Mouse (Mus musculus) left cerebral cortex, adult 18-20 months (tissue): Measurements from ENCODE around the gene Gtpbp4. TPM values are rescaled to one million over a fixed set of nuclear protein-coding genes. Genes with fewer than 3 reads are reported as not detected.
"Not testable (repeated sequence)": the region's sequence is repeated elsewhere in the genome, so short reads cannot be mapped to it uniquely, and the experiment has no call there.

Experiments used
- DNase-seq, 2 experiments: peaks; one replicate each; pipeline ENCODE4 v3.0.0; 2021 to 2022; ENCODE audit warnings: low spot score in 2 of 2, mixed read lengths in 1 of 2
- long read RNA-seq, 2 experiments: library from polyadenylated mRNA; stranded (forward); transcript quantifications; one replicate each; pipeline ENCODE4 v2.0.0; 2021
- total RNA-seq, 2 experiments: library from RNA; stranded (reverse); gene quantifications; 2 replicates each; pipeline ENCODE4 v1.2.3; 2021

Gtpbp4 gene
- 10 to 100 TPM; 39.5 to 46.7 TPM for total RNA-seq
- long read RNA-seq, experiment 1, full-length matches to known transcripts, result 42 of 62 reads
- long read RNA-seq, experiment 1, partial matches to known transcripts, result 9 of 62 reads
- long read RNA-seq, experiment 1, other reads (novel, unspliced or antisense), result 11 of 62 reads
- long read RNA-seq, experiment 2, full-length matches to known transcripts, result 37 of 47 reads
- long read RNA-seq, experiment 2, partial matches to known transcripts, result 2 of 47 reads
- long read RNA-seq, experiment 2, other reads (novel, unspliced or antisense), result 8 of 47 reads

DNA sequence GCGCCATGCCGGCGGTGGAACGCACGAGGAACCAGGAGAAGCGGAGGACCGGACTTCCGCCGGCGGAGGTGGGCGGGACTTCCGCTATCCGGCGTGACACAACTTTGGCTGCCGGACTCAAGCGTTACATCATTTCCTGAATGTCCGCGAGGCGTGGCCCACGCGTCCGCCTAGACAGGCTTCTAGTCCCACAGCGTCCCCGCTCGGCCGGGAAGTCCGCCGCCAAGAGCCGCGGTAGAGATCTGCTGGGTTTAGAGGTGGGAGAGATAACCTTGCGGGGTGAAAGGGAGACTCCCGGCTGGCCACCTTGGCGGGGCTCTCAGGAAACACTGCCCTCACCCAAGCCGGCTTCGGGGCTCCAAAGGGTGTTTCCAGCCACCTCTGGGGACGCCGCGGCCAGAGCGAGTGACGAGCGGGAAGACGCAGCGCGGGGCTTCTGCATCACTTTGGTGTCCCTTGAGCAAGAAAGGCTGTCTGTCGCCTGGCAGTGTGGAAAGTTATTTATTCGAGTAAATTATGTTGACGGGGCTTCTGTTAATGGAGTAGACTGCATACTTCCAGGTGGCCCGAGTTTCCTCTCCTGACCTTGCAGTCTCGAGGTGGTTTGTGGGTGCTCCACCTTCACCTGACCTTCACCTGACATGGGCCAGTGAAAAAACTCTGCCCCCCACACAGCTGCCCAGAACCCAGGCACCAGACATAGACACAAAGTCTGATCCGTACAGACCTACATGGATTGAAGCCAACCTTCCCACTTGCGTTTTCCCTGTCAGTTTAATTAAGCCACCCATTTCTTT, at the start of gene Gtpbp4:
Gene Gtpbp4, minus strand, starts transcription at position 94 of the 797 bp plus-strand sequence.
- peak; percentile 97 to 98 for DNase-seq

DNA sequence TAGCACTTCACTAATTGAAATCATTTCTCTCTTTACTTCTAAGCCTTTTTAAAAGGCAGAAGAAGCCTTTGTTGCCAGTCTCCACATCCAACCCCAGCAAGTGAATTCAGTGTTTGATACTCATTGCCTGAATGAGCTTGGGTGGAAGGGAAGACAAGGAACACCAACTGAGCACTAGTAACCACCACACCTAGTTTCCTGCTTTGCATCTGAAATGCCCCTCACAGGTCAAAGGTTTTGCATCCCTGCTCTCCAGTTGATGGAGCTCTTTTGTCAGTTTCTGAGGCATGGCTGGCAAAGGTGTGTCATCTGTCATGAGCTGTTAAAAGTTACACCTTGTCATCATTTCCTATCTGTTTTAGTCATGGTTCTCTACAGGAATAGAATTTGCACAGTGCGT, 48.8 kb upstream of the Gtpbp4 start:
- no peak for DNase-seq

DNA sequence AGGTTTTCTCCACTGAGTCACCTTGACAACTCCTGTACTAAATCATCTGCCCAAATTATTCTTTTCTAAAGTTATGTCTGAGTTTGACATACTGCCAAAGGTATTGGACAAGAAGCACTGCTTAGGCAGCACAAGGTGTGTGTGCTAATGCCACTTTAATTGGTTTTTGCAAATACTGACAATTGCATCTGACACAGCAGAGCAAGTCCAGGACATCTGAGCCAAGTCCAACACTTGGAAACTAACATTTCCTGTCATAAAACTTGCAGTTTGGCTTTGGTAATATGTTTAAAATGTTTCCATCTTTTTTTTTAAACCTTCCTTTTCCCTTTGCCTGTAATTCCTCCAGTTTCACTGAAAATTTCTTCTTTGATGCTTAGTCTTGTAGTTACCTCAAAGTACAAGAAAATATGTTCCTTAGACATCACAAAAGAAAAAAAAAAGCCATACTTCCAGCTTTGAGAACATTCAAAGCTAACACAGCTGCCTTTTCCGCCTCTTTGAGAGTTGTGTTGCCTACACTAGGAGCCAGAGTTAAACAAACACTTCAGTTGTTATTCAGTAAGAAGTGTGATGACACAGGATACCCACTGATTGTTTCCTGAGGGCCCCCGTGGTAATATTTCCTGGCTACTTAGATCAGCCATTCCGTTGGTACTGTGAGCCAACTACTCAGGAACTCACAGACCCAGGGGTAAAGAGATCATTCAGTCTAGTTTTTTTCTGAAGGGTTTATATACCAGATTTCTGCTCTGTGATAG, 47.6 kb upstream of the Gtpbp4 start:
- DNase-seq, result no peak

DNA sequence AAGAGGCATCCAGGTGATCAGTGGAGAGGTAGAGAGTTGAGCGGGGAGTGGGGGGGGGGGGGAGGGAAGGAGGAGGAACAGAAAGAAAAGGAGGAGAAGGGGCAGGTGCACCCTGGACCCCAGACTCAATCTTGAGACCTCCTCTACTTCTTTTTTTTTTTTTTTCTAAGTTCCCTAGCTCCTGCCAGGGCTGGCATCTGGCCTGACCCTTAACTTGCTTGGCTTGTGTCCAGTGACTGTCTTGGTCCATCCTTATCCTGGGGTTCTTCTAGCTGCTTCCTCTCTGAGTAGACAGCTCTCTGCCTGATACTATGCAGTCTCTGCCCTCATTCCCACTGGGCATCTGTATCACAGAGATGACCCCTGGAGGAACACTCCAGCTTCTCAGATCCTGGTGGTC, 44.7 kb upstream of the Gtpbp4 start:
- no peak for DNase-seq

DNA sequence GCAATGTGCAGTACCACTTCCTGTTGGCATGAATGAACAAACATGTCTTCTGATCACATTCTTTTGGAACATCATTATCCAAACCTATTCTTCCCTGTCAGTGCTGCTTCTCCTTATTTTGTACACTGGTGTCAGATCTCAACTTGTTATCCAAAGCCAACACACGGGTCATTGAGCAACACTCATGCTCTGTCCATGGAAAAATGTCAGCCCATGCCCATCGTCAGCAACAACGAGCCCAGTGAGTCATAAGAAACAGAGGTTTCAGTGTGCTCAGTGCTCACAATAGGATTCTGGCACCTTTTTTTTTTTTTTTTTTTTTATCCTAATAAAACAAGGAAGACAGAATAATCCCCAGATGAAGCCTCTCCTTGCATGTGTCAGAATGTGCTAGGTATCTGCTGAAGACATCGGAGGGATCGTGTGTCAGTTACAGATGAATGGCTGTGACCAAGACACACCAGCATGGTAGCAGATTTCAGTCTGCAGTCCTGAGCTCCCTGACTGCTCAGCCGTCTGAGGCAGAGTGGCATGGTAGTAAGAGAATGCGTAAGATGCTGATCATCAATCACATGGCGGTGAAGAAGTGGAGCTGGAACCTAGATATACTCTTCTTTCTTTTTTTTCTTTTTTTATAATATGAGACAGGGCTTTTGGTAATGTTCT, 36.2 kb upstream of the Gtpbp4 start:
- no peak for DNase-seq

DNA sequence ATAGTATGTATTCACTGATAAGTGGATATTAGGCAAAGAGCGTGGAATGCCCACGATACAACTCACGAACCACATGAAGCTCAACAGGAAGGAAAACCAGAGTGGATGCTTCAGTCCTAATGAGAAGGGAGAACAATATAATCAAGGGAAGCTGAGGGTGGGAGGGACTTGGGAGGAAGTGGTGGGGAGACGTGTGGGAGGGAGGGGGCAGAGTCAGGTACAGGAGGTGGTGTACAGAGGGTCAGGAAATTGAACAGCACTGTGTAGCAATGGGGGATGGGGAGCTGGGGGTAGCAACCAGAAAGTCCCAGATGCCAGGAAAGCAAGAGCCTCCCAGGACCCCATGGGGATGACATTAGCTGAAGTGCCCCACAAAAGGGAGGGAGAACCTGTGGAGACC, 34.5 kb upstream of the Gtpbp4 start:
- no peak for DNase-seq

DNA sequence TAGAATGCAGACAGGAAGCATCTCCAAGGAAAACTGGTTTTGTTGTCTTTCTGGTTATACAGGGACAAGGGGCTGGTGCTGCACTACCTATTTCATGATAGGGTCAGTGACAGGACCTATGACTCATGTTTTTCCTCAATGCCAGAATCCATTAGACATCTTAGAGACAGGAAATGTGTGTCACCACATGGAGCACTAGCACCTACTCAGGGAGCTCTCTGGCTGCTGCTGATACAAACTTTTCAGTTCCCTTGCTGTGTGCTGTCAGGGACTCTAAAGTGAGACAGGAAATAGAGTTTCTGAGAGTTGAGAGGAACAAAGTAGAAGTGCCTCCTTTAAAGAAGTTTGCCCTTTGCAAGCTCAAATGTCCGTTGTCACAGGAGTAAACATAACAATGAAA, 31.4 kb upstream of the Gtpbp4 start:
- DNase-seq, result no peak

DNA sequence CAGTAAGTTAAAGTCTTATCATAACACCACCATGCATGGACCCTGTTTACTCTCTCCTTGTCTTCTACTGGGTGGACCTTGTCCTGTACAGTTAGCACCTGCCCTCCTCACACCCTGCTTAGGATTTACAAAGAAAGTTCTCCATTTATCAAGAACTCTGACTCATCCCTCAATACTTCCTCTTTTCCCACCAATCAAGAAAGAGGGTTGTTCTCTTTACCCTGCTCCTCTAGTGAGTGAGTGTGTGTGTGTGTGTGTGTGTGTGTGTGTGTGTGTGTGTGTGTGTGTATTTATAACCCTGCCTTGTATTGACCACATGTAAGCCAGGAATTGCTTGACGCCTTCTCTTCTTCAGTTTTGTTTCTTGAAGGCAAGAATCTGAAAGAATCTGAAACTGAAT, 26.7 kb upstream of the Gtpbp4 start:
- no peak for DNase-seq

DNA sequence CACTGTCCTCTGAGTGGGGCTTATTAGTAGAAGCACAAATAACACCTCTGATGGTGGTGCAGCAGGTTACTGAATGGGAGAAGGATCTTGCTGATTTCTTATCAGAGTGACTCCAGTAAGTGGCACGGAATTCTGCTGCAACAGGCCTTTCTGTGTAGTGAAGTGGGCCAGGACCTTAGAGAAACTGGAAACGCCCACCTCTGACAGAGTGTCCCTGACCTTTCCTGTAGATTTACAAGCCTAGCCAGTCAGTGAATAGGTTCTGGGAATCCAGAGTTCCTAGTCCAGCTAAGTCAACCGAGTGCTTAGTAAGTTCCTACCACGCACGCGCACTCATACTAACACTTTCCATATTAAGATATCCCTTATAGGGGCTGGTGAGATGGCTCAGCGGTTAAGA, 25.7 kb upstream of the Gtpbp4 start:
- no peak for DNase-seq

DNA sequence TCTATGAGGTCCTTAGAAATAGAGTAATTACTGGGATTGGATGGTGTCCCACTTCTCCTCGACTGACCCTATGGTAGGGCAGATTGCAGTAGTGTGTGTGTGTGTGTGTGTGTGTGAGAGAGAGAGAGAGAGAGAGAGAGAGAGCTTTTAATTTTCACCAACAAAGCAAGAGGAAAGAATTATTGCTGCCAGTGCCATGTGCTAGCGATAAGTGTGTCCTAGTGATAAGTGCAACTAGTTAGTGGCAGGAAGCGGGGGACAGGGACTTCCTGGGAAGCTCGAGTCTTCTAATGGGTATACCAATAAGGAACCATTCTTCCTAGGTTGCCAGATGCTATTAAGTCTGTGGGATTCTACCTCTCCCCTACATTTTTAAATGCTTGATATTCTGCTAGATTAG, 23.8 kb upstream of the Gtpbp4 start:
- DNase-seq, result no peak

DNA sequence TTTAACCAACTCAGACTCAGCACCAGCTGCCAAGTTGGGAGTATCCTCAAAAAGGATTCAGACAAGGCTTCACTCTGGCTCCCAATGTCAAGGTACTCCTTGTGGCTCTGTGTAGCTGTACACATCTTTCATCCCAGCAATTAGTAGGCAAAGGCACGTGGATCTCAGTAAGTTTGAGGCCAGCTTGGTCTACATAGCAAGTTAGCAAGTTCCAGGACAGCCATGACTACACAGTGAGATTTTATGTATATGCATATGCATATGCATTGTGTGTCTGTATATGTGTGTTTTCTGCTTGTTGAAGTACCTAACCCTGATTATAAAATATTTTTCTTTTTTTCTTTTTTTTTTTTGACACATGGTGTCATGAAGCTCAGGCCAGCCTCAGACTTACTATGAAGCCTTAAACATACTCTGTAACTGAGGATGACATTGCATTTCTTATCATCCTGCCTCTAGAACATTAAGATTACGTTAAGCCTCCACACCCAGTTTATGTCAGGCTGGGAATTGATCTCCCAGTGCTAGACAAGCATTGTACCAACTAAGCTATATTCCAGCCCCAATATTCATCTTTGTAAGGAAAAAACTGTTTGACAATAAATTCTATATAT, 23.2 kb upstream of the Gtpbp4 start:
- DNase-seq, result no peak

DNA sequence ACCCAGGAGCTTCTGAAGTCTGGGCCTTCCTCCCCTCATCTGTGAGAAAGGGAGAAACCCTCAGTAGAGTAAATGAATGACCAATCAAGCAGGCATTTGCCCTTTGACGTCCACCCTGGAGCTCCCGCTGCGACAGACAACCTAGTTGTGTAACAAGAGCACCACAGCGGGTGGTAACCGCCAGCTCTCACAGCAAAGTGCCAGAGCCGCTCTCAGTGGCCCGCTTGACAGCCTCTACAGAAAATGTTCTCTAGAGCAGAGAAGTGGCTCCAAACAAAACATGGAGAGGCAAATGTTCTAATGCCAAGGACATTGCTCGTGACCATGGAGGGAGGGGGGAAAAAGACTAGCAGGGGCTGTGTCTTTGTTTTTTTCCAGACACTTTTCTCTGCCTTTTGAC, 21.3 kb upstream of the Gtpbp4 start:
- no peak for DNase-seq

DNA sequence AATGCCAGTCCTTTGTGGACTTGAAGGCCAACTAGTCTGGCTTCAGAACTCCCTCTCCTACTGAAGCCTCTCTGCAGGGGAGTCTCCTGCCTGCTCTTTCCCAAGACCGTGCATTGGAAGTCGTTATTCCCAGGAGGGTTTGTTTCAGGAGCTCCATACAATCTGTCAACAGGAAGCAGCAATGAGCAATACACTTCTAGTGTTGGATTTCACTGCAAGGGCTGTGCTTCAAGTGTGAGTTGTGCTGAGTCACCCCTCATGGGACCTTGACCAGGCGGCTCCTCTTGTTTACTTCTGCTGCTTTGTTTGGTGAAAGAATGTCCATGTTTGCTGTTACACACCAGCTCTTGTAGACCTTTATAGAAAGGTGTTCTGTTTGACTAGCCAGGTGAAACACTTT, 18.5 kb upstream of the Gtpbp4 start:
- DNase-seq, result no peak

DNA sequence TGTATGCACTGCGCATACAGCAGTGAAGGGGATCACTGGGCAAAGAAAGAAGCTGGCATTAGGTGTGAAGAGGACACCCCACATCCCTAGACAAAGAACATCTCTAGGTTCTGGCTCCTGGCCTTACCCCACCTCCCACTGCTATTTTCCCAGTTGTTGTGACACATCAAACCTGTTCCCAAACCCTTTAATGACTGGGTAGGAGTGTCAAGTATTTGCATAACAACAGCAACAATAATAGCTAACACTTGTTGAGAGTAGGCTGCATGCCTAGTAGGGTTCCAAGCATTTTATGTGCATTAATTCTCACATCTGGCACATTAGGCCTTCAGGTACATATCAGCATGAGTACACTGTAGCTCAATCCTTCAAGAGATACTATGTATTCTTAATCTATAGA, 17.6 kb upstream of the Gtpbp4 start:
- DNase-seq, result no peak

DNA sequence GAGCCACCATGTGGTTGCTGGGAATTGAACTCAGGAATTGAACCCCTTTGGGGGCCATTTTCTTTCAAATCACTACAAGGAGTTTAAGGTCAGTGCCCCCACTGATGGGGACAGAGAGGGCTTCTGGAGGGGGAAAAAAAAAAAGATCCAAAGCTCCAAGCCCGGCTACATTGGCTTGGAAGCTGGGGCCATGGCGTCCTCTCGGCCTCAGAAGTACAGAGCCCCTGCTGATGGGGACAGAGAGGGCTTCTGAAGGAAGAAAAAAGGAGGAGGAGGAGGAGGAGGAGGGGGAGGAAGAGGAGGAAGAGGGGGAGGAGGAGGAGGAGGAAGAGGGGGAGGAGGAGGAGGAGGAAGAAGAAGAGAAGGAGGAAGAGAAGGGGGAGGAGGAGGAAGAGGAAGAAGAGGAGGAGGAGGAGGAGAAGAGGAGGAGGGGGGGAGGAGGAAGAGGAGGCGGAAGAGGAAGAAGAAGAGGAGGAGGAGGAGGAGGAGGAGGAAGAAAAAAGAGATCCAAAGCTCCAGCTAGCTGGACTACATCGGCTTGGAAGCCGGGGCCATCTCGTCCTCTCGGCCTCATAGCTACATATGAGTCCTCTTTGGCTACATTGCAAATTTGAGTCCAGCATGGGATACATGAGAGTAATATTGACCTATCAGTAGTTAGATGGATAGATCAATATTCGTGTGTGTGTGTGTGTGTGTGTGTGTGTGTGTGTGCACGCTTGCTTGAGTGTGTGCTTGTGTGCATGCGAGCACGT, 15.9 kb upstream of the Gtpbp4 start:
- peak; percentile 66 to 82 for DNase-seq

DNA sequence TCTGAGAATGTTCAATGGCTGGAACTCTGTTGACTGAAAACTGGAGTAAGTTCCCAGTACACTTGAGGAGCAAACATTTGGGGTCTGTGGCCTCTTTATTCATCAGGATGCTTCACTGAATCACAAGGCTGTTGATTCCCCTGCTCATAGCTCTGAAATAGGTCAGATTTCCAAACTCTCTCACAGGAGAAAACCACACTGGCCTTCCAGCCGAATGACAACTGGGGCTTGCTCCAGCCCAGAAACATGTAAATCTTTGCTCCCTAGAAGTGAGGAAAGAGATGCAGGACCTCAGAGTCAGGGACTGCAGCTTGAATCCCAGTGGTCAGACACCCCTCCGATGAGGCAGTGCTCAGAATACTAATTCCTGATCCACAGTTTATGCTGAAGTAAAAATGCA, 7.4 kb upstream of the Gtpbp4 start:
- no peak for DNase-seq

DNA sequence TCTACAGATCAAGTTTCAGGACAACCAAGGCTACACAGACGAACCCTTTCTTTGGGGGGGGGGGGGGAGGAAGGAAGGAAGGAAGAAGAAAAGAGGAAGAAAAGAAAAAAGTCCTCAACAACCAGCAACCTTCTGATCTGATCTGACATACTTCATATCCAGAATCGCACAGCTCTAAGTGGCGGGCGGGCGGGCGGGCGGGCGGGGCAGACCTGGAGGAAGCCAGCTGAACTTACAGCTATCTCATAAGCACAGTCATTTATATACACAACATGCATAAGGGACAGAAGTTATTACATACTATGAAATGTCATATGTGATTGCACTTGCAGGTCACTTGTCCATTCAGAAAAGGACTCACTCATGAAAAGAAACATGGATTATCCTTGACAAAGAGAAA, 3.6 kb upstream of the Gtpbp4 start:
- no peak for DNase-seq

DNA sequence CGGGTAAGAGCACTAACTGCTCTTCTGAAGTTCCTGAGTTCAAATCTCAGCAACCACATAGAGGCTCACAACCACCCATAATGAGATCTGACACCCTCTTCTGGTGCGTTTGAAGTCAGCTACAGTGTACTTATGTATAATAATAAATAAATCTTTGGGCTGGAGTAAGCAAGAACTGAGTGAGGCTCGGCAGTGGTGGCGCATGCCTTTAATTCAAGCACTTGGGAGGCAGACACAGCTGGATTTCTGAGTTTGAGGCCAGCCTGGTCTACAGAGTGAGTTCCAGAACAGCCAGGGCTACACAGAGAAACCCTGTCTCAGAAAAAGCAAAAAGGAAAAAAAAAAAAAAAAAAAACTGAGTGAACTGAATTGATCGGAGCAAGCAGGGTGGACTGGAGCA, 1.3 kb upstream of the Gtpbp4 start:
- not testable (repeated sequence) for DNase-seq

DNA sequence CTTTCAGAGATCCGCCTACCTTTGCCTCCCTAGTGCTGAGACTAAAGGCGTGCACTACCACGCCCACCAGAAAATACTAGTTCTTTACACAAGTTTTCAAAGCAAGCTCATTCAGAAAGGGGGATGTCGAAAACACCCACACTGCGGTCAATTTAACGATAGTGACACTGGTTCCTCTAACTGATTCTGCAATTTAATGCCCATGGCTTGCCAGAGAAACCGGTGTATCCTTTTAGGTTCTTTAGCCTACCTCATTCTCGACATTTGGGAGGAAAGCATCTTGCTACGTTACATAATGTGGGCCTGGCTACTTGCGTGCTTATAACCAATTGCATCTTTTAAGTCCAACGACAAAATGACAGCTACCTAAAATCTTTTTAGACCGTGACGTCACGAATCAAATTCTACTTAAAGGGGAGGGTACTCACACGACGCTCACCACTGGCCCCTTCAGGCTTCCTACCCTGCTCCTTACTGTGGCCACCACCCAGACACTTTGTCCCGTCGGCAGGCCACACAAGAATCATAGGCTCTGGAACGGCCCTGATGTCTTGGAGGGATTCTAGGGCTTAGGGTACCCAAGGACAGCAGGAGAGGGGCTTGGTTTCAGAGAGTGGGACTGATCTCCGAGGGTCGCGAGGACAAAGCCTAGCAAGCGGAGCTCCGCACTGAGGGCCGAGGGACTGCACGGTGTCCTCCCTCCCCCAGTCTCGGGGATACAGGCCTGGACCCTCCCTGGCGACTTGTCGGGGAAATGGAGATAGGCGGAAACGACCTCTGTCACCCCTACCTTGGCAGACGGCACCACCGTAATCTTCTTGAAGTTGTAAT, 509 bp downstream of the Gtpbp4 start:
- peak in 1 of 2 experiments; percentile 3 for DNase-seq
